Mouse (Mus musculus) small intestine, adult 2 months (tissue): ENCODE results near the gene Gm30191.
"Not testable (repeated sequence)": the region's sequence is repeated elsewhere in the genome, so short reads cannot be mapped to it uniquely, and the experiment has no call there.

Experiments
- CTCF ChIP-seq: fragments of 200-500 bp; IDR thresholded peaks from 2 replicates; pipeline ENCODE4 v1.5.1; 2012; ENCODE audit warnings: low read depth, mild to moderate bottlenecking, control low read depth, inconsistent platforms, low read length, moderate library complexity, mixed read lengths; ENCODE audit not compliant: insufficient replicate concordance, insufficient read length; ENCODE audit errors: extremely low read depth
- POLR2A ChIP-seq: fragments of 200-500 bp; IDR thresholded peaks from 2 replicates; pipeline ENCODE4 v1.6.1; 2012; ENCODE audit warnings: low read depth, mild to moderate bottlenecking, control low read depth, inconsistent platforms, low read length, moderate library complexity

GRCm38 (mm10) chr4:134296096-134296495 lies 49.4 kb downstream of the Gm30191 start:
- not testable (repeated sequence) for TF ChIP-seq CTCF, POLR2A
